9 mouse cellular contexts compared by ENCODE assay signal in genomic region chr9:83382775-83383174, GRCm38 (mm10). TPM values are rescaled to one million over a fixed set of nuclear protein-coding genes. Genes with fewer than 3 reads are reported as not detected.
DNase-seq lines count a peak whose midpoint lies in the region; ATAC-seq and TF ChIP-seq lines count a peak whose summit lies in the region.
"Had no signal": no experiment of that assay in that cellular context is flagged by ENCODE, and none has a peak within 500 bp of the region (broad histone marks: within the 10 kb centered on the region; RNA-seq: fewer than 3 reads in every experiment).

No protein-coding gene starts in this region.

- no peaks in the 10 kb centered on the region for H3K9me3 ChIP-seq in kidney, embryonic 16.5 days (ENCODE audit: low read length)
- H3K9me3 ChIP-seq: embryonic facial prominence, embryonic 12.5 days had no signal

- H3K4me2 ChIP-seq in kidney, embryonic 16.5 days (replicated peaks; ENCODE audit: low read depth, low read length): no peak overlapping the region
- H3K4me2 ChIP-seq: embryonic facial prominence, embryonic 12.5 days had no signal

- H3K4me1 ChIP-seq in kidney, adult 2 months (ENCODE audit: control insufficient read depth, insufficient read depth, low read length): no peaks in the 10 kb centered on the region
- no peaks in the 10 kb centered on the region for H3K4me1 ChIP-seq in kidney, embryonic 16.5 days (ENCODE audit: insufficient read depth, low read length)
- H3K4me1 ChIP-seq in bone marrow, adult 2 months (ENCODE audit: control insufficient read depth, insufficient read depth, low read length): no peaks in the 10 kb centered on the region
- H3K4me1 ChIP-seq: embryonic facial prominence, embryonic 12.5 days had no signal

- H3K9ac ChIP-seq in kidney, embryonic 16.5 days (replicated peaks; ENCODE audit: low read length): no peak overlapping the region
- H3K9ac ChIP-seq: embryonic facial prominence, embryonic 12.5 days had no signal

- no peak for ATAC-seq in kidney, embryonic 16.5 days (ENCODE audit: low FRiP score, low TSS enrichment)
- ATAC-seq in CD4-positive, CD25-positive, alpha-beta regulatory T cell, adult 4 months: peak; percentile 61
- peak; percentile 71 for ATAC-seq in megakaryocyte-erythroid progenitor cell, adult 5-6 weeks (replicated peaks; ENCODE audit: low FRiP score, low TSS enrichment, poor library complexity, severe bottlenecking)

- no peaks in the 10 kb centered on the region for H3K27me3 ChIP-seq in kidney, adult 2 months (replicated peaks; ENCODE audit: control insufficient read depth, insufficient read depth, low read length)
- H3K27me3 ChIP-seq in kidney, embryonic 16.5 days (ENCODE audit: insufficient read depth, low read length): no peaks in the 10 kb centered on the region
- H3K27me3 ChIP-seq: embryonic facial prominence, embryonic 12.5 days had no signal

- WGBS in kidney, adult 2 months: 54% methylated on average over 3 of the region's 3 CpGs
- 48% methylated on average over 3 of the region's 3 CpGs for WGBS in kidney, embryonic 16.5 days
- 43% methylated on average over 3 of the region's 3 CpGs for WGBS in bone marrow, adult 2 months

- no peak overlapping the region for H3K4me3 ChIP-seq in kidney, adult 2 months (ENCODE audit: insufficient read depth, low read depth, low read length)
- H3K4me3 ChIP-seq in kidney, embryonic 16.5 days (ENCODE audit: low read length): no peak overlapping the region
- H3K4me3 ChIP-seq in bone marrow, adult 2 months (replicated peaks; ENCODE audit: control insufficient read depth, low read depth, low read length): no peak overlapping the region
- H3K4me3 ChIP-seq: embryonic facial prominence, embryonic 12.5 days had no signal

- no peak overlapping the region for H3K27ac ChIP-seq in kidney, adult 2 months (ENCODE audit: insufficient read depth, low read depth, low read length)
- H3K27ac ChIP-seq in kidney, embryonic 16.5 days (ENCODE audit: low read length): no peak overlapping the region
- no peak overlapping the region for H3K27ac ChIP-seq in bone marrow, adult 2 months (ENCODE audit: control insufficient read depth, insufficient read depth, low read depth, low read length, poor library complexity)
- H3K27ac ChIP-seq: embryonic facial prominence, embryonic 12.5 days had no signal

- TF ChIP-seq POLR2A in kidney, adult 2 months (IDR thresholded peaks at IDR 0.05; ENCODE audit: low read depth, low read length): no peak
- no peak for TF ChIP-seq POLR2A in bone marrow, adult 2 months (IDR thresholded peaks at IDR 0.05; ENCODE audit: borderline replicate concordance, control insufficient read depth, low read depth, low read length)

- TF ChIP-seq CTCF in kidney, adult 2 months (conservative IDR thresholded peaks at IDR 0.05; ENCODE audit: insufficient read depth, insufficient read length, low read depth, low read length): peak; percentile 69
- peak; percentile 63 for TF ChIP-seq CTCF in bone marrow, adult 2 months (IDR thresholded peaks at IDR 0.05; ENCODE audit: control insufficient read depth, insufficient read depth, low read length)

- H3K36me3 ChIP-seq in kidney, adult 2 months (ENCODE audit: control insufficient read depth, insufficient read depth, low read length): no peaks in the 10 kb centered on the region
- H3K36me3 ChIP-seq in kidney, embryonic 16.5 days (ENCODE audit: insufficient read depth, low read length): no peaks in the 10 kb centered on the region
- H3K36me3 ChIP-seq: embryonic facial prominence, embryonic 12.5 days had no signal

- peak; percentile 23 for DNase-seq in kidney, adult 2 months
- no peak for DNase-seq in frontal cortex, postnatal 36 days (ENCODE audit: low spot score in 2 of 2)
- no peak for DNase-seq in frontal cortex, postnatal 25 days (ENCODE audit: low spot score in 2 of 2)
- no peak for DNase-seq in cerebellum, adult 11-12 months

RNA-seq across cellular contexts. Expression of gene Lca5, which starts 58.2 kb away (rescaled TPM):
- 0.48 and 0.60 TPM in 2 replicates for polyA plus RNA-seq in kidney, adult 2 months (2012; rRNA removed)
- polyA plus RNA-seq in kidney, embryonic 16.5 days (2015; fragmentation: Nextera tagmentation; extraction: Ambion mirVana): 13.7 and 16.5 TPM in 2 replicates
- polyA plus RNA-seq in CD4-positive, CD25-positive, alpha-beta regulatory T cell, adult 4 months (2017; shearing (Covaris generic)): 10 to 100 TPM in 1 of 2 experiments, 1 to 10 TPM in 1; 9.8 to 11.6 TPM
- polyA plus RNA-seq in bone marrow, adult 2 months (2011; ENCODE audit: insufficient read depth, insufficient read length, low replicate concordance, missing spikeins): 2.3 and 2.4 TPM in 2 replicates
- 0.30 TPM in 1 of 2 replicates, not detected in the other for total RNA-seq in megakaryocyte-erythroid progenitor cell, adult 5-6 weeks (2014; fragmentation: Nextera tagmentation)
- 0.47 and 0.95 TPM in 2 replicates for total RNA-seq in megakaryocyte-erythroid progenitor cell, adult 5-6 weeks (2017)
